Mouse (Mus musculus) brown adipose tissue, adult 24 weeks (tissue): ENCODE results near the gene Eif5a. TPM values are rescaled to one million over a fixed set of nuclear protein-coding genes. Genes with fewer than 3 reads are reported as not detected.
A peak's percentile ranks its signal among the peaks of the same experiment; 100 is the strongest.
"Not testable (repeated sequence)": the region's sequence is repeated elsewhere in the genome, so short reads cannot be mapped to it uniquely, and the experiment has no call there.

ENCODE experiments used
- H3K27ac ChIP-seq: fragments of 200-500 bp; replicated peaks from 2 replicates; pipeline ENCODE4 v1.5.1; 2012; ENCODE audit warnings: low read depth, mild to moderate bottlenecking, low read length
- H3K4me1 ChIP-seq: fragments of 200-500 bp; 2 replicates; pipeline ENCODE4 v1.6.1; 2012; ENCODE audit warnings: low read length, mixed read lengths; ENCODE audit not compliant: control insufficient read depth, insufficient read depth, insufficient read length
- H3K4me3 ChIP-seq: fragments of 200-500 bp; 2 replicates; pipeline ENCODE4 v1.5.1; 2012; ENCODE audit warnings: low read depth, mild to moderate bottlenecking, low read length, moderate library complexity; ENCODE audit not compliant: insufficient read depth
- polyA plus RNA-seq: library from polyadenylated mRNA; stranded (reverse); fragments of >200 nt; gene quantifications from 2 replicates; pipeline ENCODE4 v1.2.4, GENCODE M21; 2012; ENCODE audit not compliant: missing spikeins, insufficient read depth, insufficient read length

Eif5a gene
- polyA plus RNA-seq, result 424 and 439 TPM in 2 replicates

DNA sequence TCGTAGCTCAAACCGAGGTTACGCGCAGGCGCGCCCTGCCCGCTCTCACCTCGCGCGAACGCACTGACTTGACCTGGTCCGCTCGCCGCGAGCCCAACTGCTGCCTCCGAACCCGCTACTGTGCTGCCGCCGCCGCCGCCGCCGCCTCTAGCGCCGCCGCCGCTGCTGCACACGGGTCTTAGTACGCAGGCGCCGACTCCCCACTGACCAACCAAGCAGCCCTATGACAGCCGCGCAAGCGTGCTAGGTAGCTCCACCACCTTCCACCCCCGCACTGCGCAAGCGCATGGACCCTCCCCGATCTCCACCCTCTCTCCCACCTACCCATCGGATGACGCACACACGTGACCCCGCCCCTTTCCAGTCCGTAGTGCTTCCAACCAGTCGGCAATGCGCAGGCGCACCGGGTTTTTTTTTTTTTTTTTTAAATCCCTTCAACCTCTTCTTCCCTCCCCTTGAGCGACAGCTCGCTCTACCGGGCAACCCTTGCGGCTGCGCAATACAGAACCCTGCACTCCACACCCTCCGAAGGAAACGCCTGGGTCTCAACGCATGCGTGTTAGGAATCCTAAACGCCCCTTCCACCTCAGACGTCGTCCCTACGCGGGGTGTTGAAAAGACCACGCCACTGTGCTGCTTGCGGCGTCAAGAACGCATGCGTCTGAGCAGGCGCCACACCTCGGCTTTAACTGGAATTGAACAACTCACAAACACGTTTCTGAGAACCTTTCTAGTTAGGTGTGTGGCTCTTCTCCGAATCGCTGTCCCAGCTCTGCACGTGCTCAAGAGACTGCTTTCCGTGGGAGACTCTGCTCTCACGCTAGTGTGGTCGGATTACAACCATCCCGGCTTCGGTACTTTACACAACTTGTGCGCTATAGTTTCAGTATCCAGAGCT, at the start of gene Eif5a:
Gene Eif5a (minus strand): TSS at position 845 of the 898 bp plus-strand sequence.
- H3K4me3 ChIP-seq, result peak within 1 kb of the TSS; percentile 72
- H3K27ac ChIP-seq, result peak within 1 kb of the TSS; percentile 91
- H3K4me1 ChIP-seq, result peaks cover 3% of the 10 kb centered on the region

GRCm38 (mm10) chr11:69970775-69971174, 49.0 kb upstream of the Eif5a start:
- Histone ChIP-seq H3K4me1 (peaks cover 4% of the 10 kb centered on the region; the same call in 1 of the 2 replicates), H3K27ac (no peak overlapping the region), H3K4me3 (no peak overlapping the region)

GRCm38 (mm10) chr11:69970222-69970621, 48.5 kb upstream of the Eif5a start:
- Histone ChIP-seq H3K27ac (no peak overlapping the region), H3K4me1 (peaks cover 4% of the 10 kb centered on the region; the same call in 1 of the 2 replicates), H3K4me3 (no peak overlapping the region)

DNA sequence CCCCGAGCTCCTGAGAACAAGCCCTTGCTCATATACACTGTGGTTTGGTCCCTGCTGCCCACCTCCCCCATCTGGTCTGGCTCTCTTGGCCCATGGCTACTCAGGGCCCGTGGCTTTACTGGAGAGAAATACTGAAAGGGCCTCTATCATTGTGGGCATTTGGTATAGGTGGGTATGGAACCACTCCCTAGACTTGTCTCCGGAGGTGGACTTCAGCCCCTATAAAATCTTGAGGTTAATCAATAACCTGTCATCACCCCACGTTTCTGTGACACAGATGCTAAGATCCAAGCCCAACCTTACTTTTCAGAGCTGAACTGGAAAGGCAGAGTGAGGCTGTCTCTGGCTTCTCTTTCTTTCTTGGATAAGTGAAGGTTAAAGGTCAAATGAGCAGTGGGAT, 47.0 kb upstream of the Eif5a start:
- Histone ChIP-seq H3K4me3 (no peak overlapping the region), H3K4me1 (peaks cover 4% of the 10 kb centered on the region; the same call in 1 of the 2 replicates), H3K27ac (no peak overlapping the region)

DNA sequence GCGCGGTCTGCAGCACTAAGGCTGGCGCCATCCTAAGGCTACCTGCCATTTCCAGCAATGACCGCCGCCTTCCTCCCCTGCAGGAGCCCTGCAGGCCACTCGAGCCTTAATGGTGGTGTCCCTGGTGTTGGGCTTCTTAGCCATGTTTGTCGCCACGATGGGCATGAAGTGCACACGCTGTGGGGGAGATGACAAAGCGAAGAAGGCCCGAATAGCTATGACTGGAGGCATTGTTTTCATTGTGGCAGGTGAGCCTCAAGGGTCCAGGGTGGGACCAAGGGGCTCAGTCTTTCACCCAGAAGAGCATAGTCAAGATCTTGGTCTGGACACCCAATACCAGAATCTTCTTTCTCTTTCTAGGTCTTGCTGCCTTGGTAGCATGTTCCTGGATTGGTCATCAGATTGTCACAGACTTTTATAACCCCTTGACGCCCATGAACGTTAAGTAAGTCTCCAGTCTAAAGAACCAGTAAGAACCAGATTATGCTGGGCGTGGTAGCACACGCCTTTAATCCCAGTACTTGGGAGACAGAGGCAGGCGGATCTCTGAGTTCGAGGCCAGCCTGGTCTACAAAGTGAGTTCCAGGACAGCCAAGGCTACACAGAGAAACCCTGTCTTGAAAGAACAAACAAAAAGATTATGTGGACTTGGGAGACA, 45.2 kb upstream of the Eif5a start:
- Histone ChIP-seq H3K27ac (no peak overlapping the region), H3K4me3 (peak overlapping the region; percentile 42; the same call in 1 of the 2 replicates), H3K4me1 (peaks cover 4% of the 10 kb centered on the region; the same call in 1 of the 2 replicates)

DNA sequence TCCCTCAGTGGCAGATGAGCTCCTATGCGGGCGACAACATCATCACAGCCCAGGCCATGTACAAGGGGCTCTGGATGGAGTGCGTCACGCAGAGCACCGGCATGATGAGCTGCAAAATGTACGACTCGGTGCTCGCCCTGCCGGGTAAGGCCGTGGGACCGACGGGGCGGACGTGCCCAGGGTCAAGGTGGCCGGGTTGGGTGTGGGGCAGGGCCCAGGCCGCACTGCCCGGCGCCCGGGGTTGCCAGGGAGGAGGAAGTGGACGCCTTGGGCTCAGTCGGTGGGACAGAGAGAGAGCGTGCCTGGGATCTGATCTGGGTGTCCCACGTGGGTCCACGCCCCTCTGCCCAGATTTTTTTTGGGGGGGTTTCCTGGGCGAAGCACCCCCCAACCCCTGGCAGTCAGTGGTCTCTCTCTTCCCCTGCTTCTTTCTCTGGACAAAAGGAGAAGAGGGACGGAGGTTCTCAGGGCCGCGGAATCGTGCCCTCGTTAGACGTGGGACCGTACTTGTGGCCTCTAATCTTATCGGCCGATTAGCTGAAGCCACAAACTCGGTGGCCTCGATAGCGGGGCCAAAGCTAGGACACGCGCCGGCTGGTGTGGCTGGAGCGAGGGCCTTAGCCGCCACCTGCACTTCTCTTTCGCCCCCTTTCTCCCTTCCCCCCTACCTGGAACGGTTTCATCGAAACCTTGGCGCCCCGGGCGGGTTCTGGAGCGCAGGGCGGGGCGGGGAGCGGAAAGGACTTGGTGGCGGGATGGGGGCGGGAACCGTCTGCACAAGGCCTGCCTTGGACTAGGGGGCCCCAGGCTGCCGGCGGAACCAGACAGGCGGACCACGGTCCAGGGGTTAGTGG, 44.5 kb upstream of the Eif5a start:
- Histone ChIP-seq H3K27ac (no peak overlapping the region), H3K4me1 (peaks cover 4% of the 10 kb centered on the region; the same call in 1 of the 2 replicates), H3K4me3 (peak overlapping the region; percentile 42)

DNA sequence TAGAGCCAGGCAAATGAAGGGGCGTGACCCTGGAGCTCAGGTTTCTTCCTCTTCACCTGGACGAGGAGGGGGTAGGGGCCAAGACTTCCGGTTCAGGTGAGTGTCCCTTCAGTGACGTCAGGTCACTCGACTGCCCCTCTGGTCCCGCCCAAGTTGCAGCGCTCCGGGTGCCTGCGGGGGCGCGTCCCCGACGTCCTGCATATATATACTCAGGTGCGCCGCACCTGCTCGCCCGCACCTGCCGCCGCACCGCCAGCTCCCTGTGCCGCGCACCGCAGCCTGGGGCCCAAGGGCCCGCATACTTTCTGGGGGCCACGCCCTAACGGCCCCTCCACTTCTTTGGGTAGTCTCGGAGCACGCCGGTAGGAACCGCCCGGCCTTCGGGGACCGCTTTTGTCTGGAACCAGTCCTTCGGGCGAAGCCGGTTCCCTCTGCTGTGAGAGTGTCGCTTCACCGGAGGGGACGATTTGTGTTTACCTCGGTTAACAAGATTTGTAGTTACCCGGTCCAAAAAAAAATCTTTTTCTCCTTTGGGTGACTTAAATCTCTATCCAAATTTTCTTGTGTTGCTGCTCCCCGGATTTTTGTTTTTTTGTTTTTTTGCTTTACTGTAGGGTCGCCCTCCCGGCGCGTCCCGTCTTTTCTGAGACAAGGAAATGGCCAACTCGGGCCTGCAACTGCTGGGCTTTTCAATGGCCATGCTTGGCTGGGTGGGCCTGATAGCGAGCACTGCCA, 43.7 kb upstream of the Eif5a start:
- no peak overlapping the region; the same call in none of the 2 replicates for H3K4me3 ChIP-seq
- no peak overlapping the region for H3K27ac ChIP-seq
- H3K4me1 ChIP-seq, result peaks cover 4% of the 10 kb centered on the region; the same call in 1 of the 2 replicates

- Histone ChIP-seq H3K27ac (no peak within 1 kb of the TSS), H3K4me3 (no peak within 1 kb of the TSS; the same call in none of the 2 replicates), H3K4me1 (peaks cover 4% of the 10 kb centered on the region; the same call in 1 of the 2 replicates)
Measured at GRCm38 (mm10) chr11:69964650-69965270, 43.0 kb upstream of the Eif5a start, which contains the start of gene Cldn7. Gene Cldn7 (plus strand): TSS chr11:69964779.

DNA sequence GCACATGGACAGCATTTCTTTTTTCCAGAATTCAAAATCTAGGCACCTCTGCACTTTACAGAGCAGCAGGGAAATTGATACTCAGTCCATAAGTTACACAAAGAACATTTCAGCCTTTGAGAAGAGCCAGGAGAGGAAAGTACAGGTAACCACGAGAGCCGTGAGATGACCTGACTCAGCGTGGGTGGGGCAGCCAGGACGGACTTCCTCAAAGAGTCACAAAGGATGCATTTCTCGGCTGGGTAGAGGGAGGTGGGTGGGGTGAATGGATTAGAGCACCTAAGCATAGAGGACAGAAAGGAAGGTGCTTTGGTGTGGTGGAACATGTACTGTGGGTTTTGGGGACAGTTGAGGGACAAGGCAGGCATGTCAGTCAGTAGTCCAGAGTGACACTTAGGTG, 40.1 kb upstream of the Eif5a start:
- no peak overlapping the region for H3K27ac ChIP-seq
- no peak overlapping the region for H3K4me3 ChIP-seq
- H3K4me1 ChIP-seq, result peaks cover 3% of the 10 kb centered on the region; the same call in 1 of the 2 replicates

GRCm38 (mm10) chr11:69960616-69961015, 38.9 kb upstream of the Eif5a start:
- H3K27ac ChIP-seq, result no peak overlapping the region
- no peaks in the 10 kb centered on the region for H3K4me1 ChIP-seq
- H3K4me3 ChIP-seq, result no peak overlapping the region

DNA sequence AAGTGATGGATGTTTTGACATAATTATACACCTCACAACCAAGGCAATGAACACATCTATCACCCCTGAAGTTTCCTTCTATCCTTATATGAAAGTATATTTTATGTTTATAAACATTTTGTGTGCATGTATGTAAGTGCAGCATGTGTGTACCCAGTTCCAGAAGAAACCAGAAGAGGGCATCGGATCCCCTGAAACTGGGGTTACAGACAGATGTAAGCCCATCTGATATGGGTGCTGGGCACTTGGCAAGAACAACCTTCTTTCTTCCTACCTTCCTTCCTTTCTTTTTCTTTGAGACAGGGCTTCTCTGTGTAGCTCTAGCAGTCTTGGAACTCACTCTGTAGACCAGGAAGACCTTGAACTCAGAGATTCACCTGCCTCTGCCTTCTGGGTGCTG, 34.5 kb upstream of the Eif5a start:
- Histone ChIP-seq H3K27ac (no peak overlapping the region), H3K4me1 (no peaks in the 10 kb centered on the region), H3K4me3 (no peak overlapping the region)

GRCm38 (mm10) chr11:69955618-69956017, 33.9 kb upstream of the Eif5a start:
- not testable (repeated sequence) for H3K4me1 ChIP-seq, H3K4me3 ChIP-seq, H3K27ac ChIP-seq

DNA sequence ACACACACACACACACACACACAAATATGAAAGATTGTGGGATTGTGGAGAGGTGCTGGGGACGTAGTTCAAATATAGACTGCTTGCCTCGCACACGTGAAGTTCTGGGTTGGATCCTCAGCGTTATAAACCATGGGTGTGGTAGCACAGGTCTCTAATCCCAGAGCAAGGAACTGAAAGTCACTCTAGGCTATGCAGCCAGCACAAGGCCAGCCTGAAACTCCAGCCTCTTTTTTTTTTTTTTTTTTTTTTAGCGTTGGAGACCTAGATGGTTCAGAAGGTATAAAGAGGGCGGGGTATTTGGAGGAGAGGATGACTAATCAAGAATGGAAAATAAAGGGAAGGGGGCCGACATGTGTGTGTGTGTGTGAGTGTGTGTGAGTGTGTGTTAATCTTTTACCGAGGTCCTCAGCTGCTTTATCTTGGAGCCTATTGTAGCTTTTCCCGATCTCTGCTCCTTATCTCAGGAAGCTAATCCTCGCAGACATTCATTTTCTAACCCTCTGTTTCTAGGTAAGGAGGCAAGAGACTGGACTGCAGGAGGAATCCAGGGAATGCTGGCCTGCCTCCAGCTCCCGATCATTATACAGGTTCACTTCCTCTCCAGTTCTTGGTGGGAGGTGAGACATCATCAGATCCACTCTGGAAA, 31.6 kb upstream of the Eif5a start:
- H3K4me1 ChIP-seq, result no peaks in the 10 kb centered on the region
- no peak overlapping the region for H3K27ac ChIP-seq
- H3K4me3 ChIP-seq, result no peak overlapping the region
